Mouse (Mus musculus) neural tube, embryonic 14.5 days (tissue): ENCODE measurements around the gene Gm20521. TPM values are rescaled to one million over a fixed set of nuclear protein-coding genes. Genes with fewer than 3 reads are reported as not detected.

Experiments
- ATAC-seq: fragments of 200-750 bp; cut with Nextera tagmentation; 2 replicates; pipeline ENCODE4 v1.8.0; 2017; ENCODE audit warnings: low read depth, mild to moderate bottlenecking, moderate TSS enrichment, moderate library complexity
- H3K27ac ChIP-seq: fragments of 300-500 bp; sonication (generic); 2 replicates; pipeline ENCODE4 v1.5.1; 2014; ENCODE audit warnings: low read depth, mild to moderate bottlenecking, control low read depth, low read length, moderate library complexity, mixed read lengths
- H3K27me3 ChIP-seq: fragments of 300-500 bp; sonication (generic); 2 replicates; pipeline ENCODE4 v1.6.1; 2014; ENCODE audit warnings: low read length; ENCODE audit not compliant: control insufficient read depth, insufficient read depth
- H3K36me3 ChIP-seq: fragments of 300-500 bp; sonication (generic); 2 replicates; pipeline ENCODE4 v1.6.1; 2014; ENCODE audit warnings: low read length, mixed read lengths; ENCODE audit not compliant: control insufficient read depth, insufficient read depth
- H3K4me1 ChIP-seq: fragments of 300-500 bp; sonication (generic); 2 replicates; pipeline ENCODE4 v1.6.1; 2014; ENCODE audit warnings: low read length; ENCODE audit not compliant: control insufficient read depth, insufficient read depth
- H3K4me2 ChIP-seq: fragments of 300-500 bp; sonication (generic); 2 replicates; pipeline ENCODE4 v1.6.1; 2014; ENCODE audit warnings: mild to moderate bottlenecking, low read depth, low read length, control low read depth
- H3K4me3 ChIP-seq: fragments of 300-500 bp; sonication (generic); 2 replicates; pipeline ENCODE4 v1.5.1; 2014; ENCODE audit warnings: low read depth, low read length, control low read depth, mixed read lengths
- H3K9ac ChIP-seq: fragments of 300-500 bp; sonication (generic); replicated peaks from 2 replicates; pipeline ENCODE4 v1.6.1; 2014; ENCODE audit warnings: low read depth, mild to moderate bottlenecking, control low read depth, low read length, mixed read lengths
- H3K9me3 ChIP-seq: fragments of 300-500 bp; sonication (generic); 2 replicates; pipeline ENCODE4 v1.6.1; 2016; ENCODE audit warnings: low read length; ENCODE audit not compliant: control insufficient read depth
- WGBS: fragments of 180-500 bp; shearing (Covaris S2); extraction: QIAGEN DNeasy Blood & Tissue Kit; methylation state at CpG from one replicate; pipeline ENCODE4 v1.1.7; 2014; 5-methylcytosine and 5-hydroxymethylcytosine counted together
- polyA plus RNA-seq: library from polyadenylated mRNA; unstranded; fragments of >200 nt; fragmentation: Nextera tagmentation; extraction: Ambion mirVana; gene quantifications from 2 replicates; pipeline ENCODE4 v1.2.1, GENCODE M21; 2014

The Gm20521 gene
- not detected in 2 replicates for polyA plus RNA-seq

- Histone ChIP-seq H3K36me3 (no peaks in the 10 kb centered on the region; the same call in 1 of the 2 replicates), H3K9me3 (no peaks in the 10 kb centered on the region), H3K27me3 (no peaks in the 10 kb centered on the region), H3K4me2 (peak within 1 kb of the TSS; percentile 80), H3K4me3 (peak within 1 kb of the TSS; percentile 69), H3K27ac (peak within 1 kb of the TSS; percentile 90), H3K4me1 (peaks cover 12% of the 10 kb centered on the region), H3K9ac (peak within 1 kb of the TSS; percentile 85)
- peak; percentile 91 for ATAC-seq
- 0% methylated on average over 27 of the region's 27 CpGs for WGBS
Measured at GRCm38 (mm10) chr14:54883154-54884021, at the start of gene Gm20521, which contains the start of gene Bcl2l2. Gm20521 (plus strand) TSS chr14:54883441. Bcl2l2 (plus strand) TSS chr14:54883377.

GRCm38 (mm10) chr14:54843461-54843860 is 39.8 kb upstream of the Gm20521 start:
- WGBS = 2% methylated on average over 4 of the region's 4 CpGs
- no peak overlapping the region for H3K27ac ChIP-seq
- ATAC-seq = no peak
- no peak overlapping the region for H3K9ac ChIP-seq
- no peak overlapping the region for H3K4me3 ChIP-seq
- H3K27me3 ChIP-seq = no peaks in the 10 kb centered on the region
- no peaks in the 10 kb centered on the region for H3K4me1 ChIP-seq
- no peaks in the 10 kb centered on the region for H3K36me3 ChIP-seq
- no peak overlapping the region for H3K4me2 ChIP-seq
- no peaks in the 10 kb centered on the region for H3K9me3 ChIP-seq

- ATAC-seq = no peak
- 96% methylated on average over 3 of the region's 3 CpGs for WGBS
- Histone ChIP-seq H3K4me3 (no peak overlapping the region), H3K27me3 (no peaks in the 10 kb centered on the region), H3K4me1 (no peaks in the 10 kb centered on the region), H3K9me3 (no peaks in the 10 kb centered on the region), H3K9ac (no peak overlapping the region), H3K36me3 (peaks cover 17% of the 10 kb centered on the region; the same call in 1 of the 2 replicates), H3K27ac (no peak overlapping the region), H3K4me2 (no peak overlapping the region)
Measured at GRCm38 (mm10) chr14:54855726-54856125, 27.5 kb upstream of the Gm20521 start.

- 95% methylated on average over 7 of the region's 7 CpGs for WGBS
- no peak overlapping the region for H3K9ac ChIP-seq
- no peak for ATAC-seq
Measured at GRCm38 (mm10) chr14:54856703-54857102, 26.5 kb upstream of the Gm20521 start.

GRCm38 (mm10) chr14:54857891-54858290 is 25.4 kb upstream of the Gm20521 start:
- Histone ChIP-seq H3K36me3 (peaks cover 17% of the 10 kb centered on the region; the same call in 1 of the 2 replicates), H3K27ac (no peak overlapping the region), H3K4me2 (no peak overlapping the region), H3K4me1 (no peaks in the 10 kb centered on the region), H3K27me3 (no peaks in the 10 kb centered on the region), H3K4me3 (no peak overlapping the region), H3K9ac (no peak overlapping the region), H3K9me3 (no peaks in the 10 kb centered on the region)
- WGBS = 94% methylated on average over 9 of the region's 9 CpGs
- ATAC-seq = no peak

More at GRCm38 (mm10) chr14:54856703-54857102, 26.5 kb upstream of the Gm20521 start:
- Histone ChIP-seq H3K4me2 (no peak overlapping the region), H3K36me3 (peaks cover 17% of the 10 kb centered on the region; the same call in 1 of the 2 replicates), H3K9me3 (no peaks in the 10 kb centered on the region), H3K4me1 (no peaks in the 10 kb centered on the region), H3K27ac (no peak overlapping the region), H3K27me3 (no peaks in the 10 kb centered on the region), H3K4me3 (no peak overlapping the region)

- H3K4me1 ChIP-seq = peaks cover 3% of the 10 kb centered on the region; the same call in 1 of the 2 replicates
- no peaks in the 10 kb centered on the region for H3K27me3 ChIP-seq
- ATAC-seq = no peak
- 45% methylated on average over 2 of the region's 2 CpGs for WGBS
- no peaks in the 10 kb centered on the region for H3K9me3 ChIP-seq
- H3K4me2 ChIP-seq = no peak overlapping the region
- H3K36me3 ChIP-seq = peaks cover 11% of the 10 kb centered on the region; the same call in 1 of the 2 replicates
- H3K27ac ChIP-seq = no peak overlapping the region
- no peak overlapping the region for H3K9ac ChIP-seq
- no peak overlapping the region for H3K4me3 ChIP-seq
Measured at GRCm38 (mm10) chr14:54860511-54860910, 22.7 kb upstream of the Gm20521 start.

- Histone ChIP-seq H3K4me2 (peak overlapping the region; percentile 70), H3K9me3 (no peaks in the 10 kb centered on the region), H3K4me1 (peaks cover 3% of the 10 kb centered on the region; the same call in 1 of the 2 replicates), H3K4me3 (peak overlapping the region; percentile 99), H3K36me3 (no peaks in the 10 kb centered on the region), H3K27ac (peak overlapping the region; percentile 81), H3K27me3 (no peaks in the 10 kb centered on the region), H3K9ac (peak overlapping the region; percentile 88)
- ATAC-seq = peak; percentile 100
- under 1% methylated on average over 48 of the region's 56 CpGs for WGBS
Measured at GRCm38 (mm10) chr14:54863501-54864312, 19.5 kb upstream of the Gm20521 start.

GRCm38 (mm10) chr14:54864313-54865036 is 18.8 kb upstream of the Gm20521 start:
- H3K36me3 ChIP-seq = no peaks in the 10 kb centered on the region
- no peaks in the 10 kb centered on the region for H3K9me3 ChIP-seq
- peak overlapping the region; percentile 99 for H3K4me3 ChIP-seq
- H3K27ac ChIP-seq = peak overlapping the region; percentile 44; the same call in 1 of the 2 replicates
- no peak; the same call in 1 of the 2 replicates for ATAC-seq
- 19% methylated on average over 21 of the region's 21 CpGs for WGBS
- peak overlapping the region; percentile 88 for H3K9ac ChIP-seq
- H3K4me2 ChIP-seq = peak overlapping the region; percentile 70
- H3K27me3 ChIP-seq = no peaks in the 10 kb centered on the region
- H3K4me1 ChIP-seq = peaks cover 3% of the 10 kb centered on the region; the same call in 1 of the 2 replicates
